Mouse (Mus musculus) hindbrain, embryonic 16.5 days (tissue): ENCODE data around the gene Tvp23a. TPM values are rescaled to one million over a fixed set of nuclear protein-coding genes. Genes with fewer than 3 reads are reported as not detected.
A peak's percentile ranks its signal among the peaks of the same experiment; 100 is the strongest.

Experiments used
- ATAC-seq: fragments of 200-750 bp; cut with Nextera tagmentation; 2 replicates; pipeline ENCODE4 v1.8.0; 2017; ENCODE audit warnings: moderate TSS enrichment, moderate library complexity
- H3K27ac ChIP-seq: fragments of 300-500 bp; sonication (generic); 2 replicates; pipeline ENCODE4 v1.5.1; 2014; ENCODE audit warnings: low read depth, mild to moderate bottlenecking, control low read depth, low read length, moderate library complexity
- H3K27me3 ChIP-seq: fragments of 300-500 bp; sonication (generic); replicated peaks from 2 replicates; pipeline ENCODE4 v1.6.1; 2014; ENCODE audit warnings: low read length; ENCODE audit not compliant: control insufficient read depth, insufficient read depth
- H3K36me3 ChIP-seq: fragments of 300-500 bp; sonication (generic); 2 replicates; pipeline ENCODE4 v1.6.1; 2014; ENCODE audit warnings: mild to moderate bottlenecking, low read length, moderate library complexity, mixed read lengths; ENCODE audit not compliant: control insufficient read depth, insufficient read depth
- H3K4me1 ChIP-seq: fragments of 300-500 bp; sonication (generic); 2 replicates; pipeline ENCODE4 v1.6.1; 2014; ENCODE audit warnings: low read depth, low read length; ENCODE audit not compliant: control insufficient read depth, insufficient read depth
- H3K4me2 ChIP-seq: fragments of 300-500 bp; sonication (generic); 2 replicates; pipeline ENCODE4 v1.6.1; 2014; ENCODE audit warnings: mild to moderate bottlenecking, low read length, control low read depth, moderate library complexity
- H3K4me3 ChIP-seq: fragments of 300-500 bp; sonication (generic); 2 replicates; pipeline ENCODE4 v1.5.1; 2014; ENCODE audit warnings: mild to moderate bottlenecking, low read length, control low read depth, moderate library complexity
- H3K9ac ChIP-seq: fragments of 300-500 bp; sonication (generic); 2 replicates; pipeline ENCODE4 v1.6.1; 2014; ENCODE audit warnings: low read depth, mild to moderate bottlenecking, control low read depth, low read length, moderate library complexity
- H3K9me3 ChIP-seq: fragments of 300-500 bp; sonication (generic); 2 replicates; pipeline ENCODE4 v1.6.1; 2014; ENCODE audit warnings: mild to moderate bottlenecking, low read length, moderate library complexity; ENCODE audit not compliant: control insufficient read depth
- WGBS: fragments of 180-500 bp; shearing (Covaris S2); extraction: QIAGEN DNeasy Blood & Tissue Kit; methylation state at CpG from one replicate; pipeline ENCODE4 v1.1.7; 2014; 5-methylcytosine and 5-hydroxymethylcytosine counted together
- polyA plus RNA-seq: library from polyadenylated mRNA; unstranded; fragments of >200 nt; fragmentation: Nextera tagmentation; extraction: Ambion mirVana; gene quantifications from 2 replicates; pipeline ENCODE4 v1.2.1, GENCODE M21; 2015

Gene Tvp23a
- polyA plus RNA-seq, 1 experiment from 2014 or later: 48.9 TPM

DNA sequence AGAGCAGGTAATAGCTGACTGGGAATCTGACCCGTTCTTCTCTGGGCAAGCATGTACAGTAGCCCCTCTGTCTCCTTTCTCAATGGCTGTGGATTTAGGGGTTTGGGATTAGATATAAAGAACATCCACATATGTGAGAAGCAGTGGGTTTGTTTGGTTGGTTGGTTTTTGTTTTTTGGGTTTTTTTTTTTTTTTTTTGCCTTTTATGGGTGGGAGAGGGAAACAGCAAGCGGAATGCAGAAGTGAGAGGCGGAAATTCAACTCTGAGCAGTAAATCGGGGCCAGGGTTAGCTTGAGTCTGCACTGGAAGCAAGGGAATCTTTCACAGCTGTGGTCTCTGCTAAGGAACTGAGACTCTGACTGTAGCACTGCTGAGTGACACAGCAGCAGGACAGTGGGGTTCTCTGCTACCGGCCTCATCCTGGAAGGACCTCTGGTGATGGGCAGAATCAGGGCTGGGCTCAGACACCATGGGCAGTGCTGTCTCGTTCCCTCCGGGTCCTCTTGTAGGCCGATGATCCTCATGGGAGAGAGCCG, 29.4 kb downstream of the Tvp23a start:
- Histone ChIP-seq H3K9ac (no peak overlapping the region), H3K27me3 (no peaks in the 10 kb centered on the region), H3K4me2 (no peak overlapping the region), H3K36me3 (peaks cover 36% of the 10 kb centered on the region), H3K4me3 (no peak overlapping the region), H3K27ac (no peak overlapping the region), H3K9me3 (no peaks in the 10 kb centered on the region), H3K4me1 (peaks cover under 1% of the 10 kb centered on the region; the same call in 1 of the 2 replicates)
- 97% methylated on average over 9 of the region's 9 CpGs for WGBS
- no peak for ATAC-seq

DNA sequence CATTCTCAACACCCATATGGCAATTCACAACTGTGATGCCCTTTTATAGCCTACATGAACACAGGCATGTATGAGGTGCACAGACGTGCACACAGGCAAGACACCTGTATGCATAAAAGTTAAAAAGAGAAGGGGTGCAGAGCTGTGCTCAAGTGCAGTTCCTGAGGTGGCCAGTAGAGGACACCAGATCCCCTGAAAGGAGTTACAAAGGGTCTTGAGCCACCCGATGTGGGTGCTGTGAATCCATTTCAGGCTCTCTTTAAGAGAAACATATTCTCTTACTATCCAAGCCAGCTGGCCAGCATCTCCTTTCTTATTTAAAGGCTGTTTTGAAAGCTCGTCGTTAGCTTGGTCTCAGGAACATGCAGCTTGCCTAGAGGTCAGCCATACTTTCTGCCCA, 30.3 kb downstream of the Tvp23a start:
- peaks cover 5% of the 10 kb centered on the region; the same call in 1 of the 2 replicates for H3K4me1 ChIP-seq
- WGBS: 91% methylated on average over 4 of the region's 4 CpGs
- no peaks in the 10 kb centered on the region for H3K27me3 ChIP-seq
- H3K9ac ChIP-seq: no peak overlapping the region
- no peaks in the 10 kb centered on the region for H3K9me3 ChIP-seq
- no peak for ATAC-seq
- H3K27ac ChIP-seq: no peak overlapping the region
- H3K4me3 ChIP-seq: no peak overlapping the region
- no peak overlapping the region for H3K4me2 ChIP-seq
- peaks cover 31% of the 10 kb centered on the region for H3K36me3 ChIP-seq

DNA sequence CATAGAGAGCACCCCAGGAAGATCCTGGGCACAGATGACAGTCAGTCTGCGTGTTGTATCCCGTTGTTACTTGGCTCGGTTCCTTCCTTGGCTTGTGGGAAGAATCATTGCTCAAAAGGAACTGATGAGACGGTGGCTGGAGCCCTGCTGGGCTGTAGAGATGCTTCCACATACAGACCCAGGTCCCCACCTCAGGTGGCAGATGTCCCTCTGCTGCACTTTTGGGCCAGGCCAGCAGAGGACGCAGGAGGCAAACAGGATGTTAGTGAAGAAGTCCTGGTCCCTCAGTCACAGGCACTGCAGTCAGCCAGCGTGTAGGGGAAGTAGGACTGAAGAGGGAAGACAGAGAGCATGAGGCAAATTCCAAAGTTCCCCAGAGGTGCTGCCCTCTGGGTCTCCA, 31.2 kb downstream of the Tvp23a start:
- Histone ChIP-seq H3K9ac (no peak overlapping the region), H3K4me2 (no peak overlapping the region), H3K36me3 (peaks cover 23% of the 10 kb centered on the region), H3K27me3 (no peaks in the 10 kb centered on the region), H3K4me3 (no peak overlapping the region), H3K4me1 (peaks cover 9% of the 10 kb centered on the region), H3K9me3 (no peaks in the 10 kb centered on the region), H3K27ac (no peak overlapping the region)
- 61% methylated on average over 6 of the region's 6 CpGs for WGBS
- ATAC-seq: no peak

DNA sequence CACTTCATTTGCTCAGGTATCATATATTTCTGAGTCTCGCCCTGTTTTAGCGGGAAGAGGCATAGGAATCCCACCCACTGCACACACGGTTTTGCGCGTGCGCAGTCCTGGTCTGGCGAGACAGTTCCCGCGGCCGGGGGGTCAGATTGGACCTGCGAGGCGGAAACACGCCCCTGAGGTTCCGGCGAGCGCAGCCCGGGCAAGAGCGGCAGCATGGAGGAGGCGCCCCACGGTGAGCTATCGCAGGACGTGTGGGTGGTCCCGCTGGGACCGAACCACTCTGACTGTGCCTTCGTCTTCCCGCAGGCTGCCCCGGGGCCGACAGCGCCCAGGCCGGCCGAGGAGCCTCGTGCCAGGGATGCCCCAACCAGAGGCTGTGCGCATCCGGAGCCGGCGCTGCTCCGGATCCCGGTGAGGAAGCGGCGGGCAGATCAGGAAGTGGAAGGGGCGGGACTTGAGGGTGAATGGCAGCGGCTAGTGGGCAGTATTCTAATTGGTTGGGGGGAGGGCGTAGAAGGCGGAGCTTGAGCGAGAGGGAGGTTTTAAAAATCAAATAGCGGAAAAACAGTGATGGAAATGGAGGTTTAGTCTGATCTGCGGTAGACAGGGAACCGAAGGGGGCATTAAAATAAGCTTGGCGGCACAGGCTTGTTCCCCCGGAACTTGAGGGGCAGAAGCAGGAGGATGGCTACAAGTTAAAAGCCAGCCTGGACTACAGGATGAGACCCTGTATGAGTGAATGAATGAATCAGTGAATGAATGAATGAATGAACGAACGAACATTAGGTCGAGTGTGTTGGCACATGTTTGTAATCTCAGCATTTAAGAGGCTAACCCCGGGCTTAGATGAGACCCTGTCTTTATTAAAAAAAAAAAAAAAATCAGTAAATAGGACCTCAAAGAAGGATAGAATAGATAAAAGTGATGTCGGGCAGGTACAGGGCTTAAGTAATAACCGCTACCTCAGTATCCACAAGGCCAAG, 35.1 kb downstream of the Tvp23a start, which contains the start of gene Nubp1:
TSS of gene Nubp1 (plus strand) at position 185 of the 983 bp plus-strand sequence.
- Histone ChIP-seq H3K27me3 (peaks cover 5% of the 10 kb centered on the region; the same call in 1 of the 2 replicates), H3K9me3 (0 out of 2 replicates have a peak, but pooled peaks cover 2% of the 10 kb centered on the region), H3K27ac (peak within 1 kb of the TSS; percentile 97), H3K36me3 (peaks cover 4% of the 10 kb centered on the region), H3K4me3 (peak within 1 kb of the TSS; percentile 83), H3K4me2 (peak within 1 kb of the TSS; percentile 59), H3K4me1 (peaks cover 9% of the 10 kb centered on the region), H3K9ac (peak within 1 kb of the TSS; percentile 86)
- WGBS: 2% methylated on average over 55 of the region's 56 CpGs
- peak; percentile 98 for ATAC-seq

DNA sequence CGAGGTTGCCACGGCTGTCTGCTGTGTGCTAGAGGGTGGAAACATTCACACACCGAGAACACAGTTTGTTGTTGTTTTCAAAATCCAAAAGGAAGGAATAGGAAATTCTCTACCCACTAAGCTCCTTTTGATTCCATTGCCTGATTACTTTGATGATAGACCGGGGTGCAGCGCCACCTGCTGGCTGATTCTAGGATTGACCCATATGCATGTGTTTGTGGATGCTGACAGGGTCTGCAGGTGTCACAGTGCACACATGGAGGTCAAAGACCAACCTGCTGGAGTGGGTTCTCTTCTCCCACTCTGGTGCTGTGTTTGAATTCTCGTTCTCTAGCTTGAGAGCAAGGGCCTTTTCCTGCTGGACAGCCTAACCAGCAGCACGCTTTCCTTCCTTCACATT, 48.0 kb downstream of the Tvp23a start:
- Histone ChIP-seq H3K9me3 (no peaks in the 10 kb centered on the region), H3K4me3 (no peak overlapping the region), H3K27me3 (peaks cover 3% of the 10 kb centered on the region; the same call in 1 of the 2 replicates), H3K36me3 (no peaks in the 10 kb centered on the region), H3K9ac (no peak overlapping the region), H3K4me1 (peaks cover 8% of the 10 kb centered on the region), H3K4me2 (no peak overlapping the region), H3K27ac (no peak overlapping the region)
- ATAC-seq: 0 out of 2 replicates have a peak, but pooled peaks have one; percentile 24
- 26% methylated on average over 7 of the region's 7 CpGs for WGBS

DNA sequence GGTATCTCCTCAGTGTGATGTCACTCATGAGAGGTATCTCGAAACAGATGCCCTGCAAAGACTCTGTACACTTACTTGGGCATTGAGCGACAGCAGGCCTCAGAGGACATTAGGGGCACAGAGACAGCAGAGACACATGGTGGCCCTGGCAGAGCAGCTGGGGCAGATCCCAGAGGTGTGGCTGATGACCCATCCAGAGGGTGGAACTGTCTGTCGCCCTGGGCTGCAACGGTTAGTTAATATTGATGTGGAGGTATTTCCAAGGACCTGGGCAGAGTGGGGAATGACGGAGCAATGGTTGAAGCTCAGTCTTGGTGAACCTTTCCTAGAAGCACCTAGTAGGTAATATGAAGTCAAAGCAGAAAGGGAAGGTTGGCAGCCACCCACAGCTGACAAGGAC, 48.4 kb downstream of the Tvp23a start:
- 65% methylated on average over 5 of the region's 5 CpGs for WGBS
- peaks cover 8% of the 10 kb centered on the region for H3K4me1 ChIP-seq
- H3K9ac ChIP-seq: no peak overlapping the region
- no peak for ATAC-seq
- H3K27ac ChIP-seq: no peak overlapping the region
- H3K4me2 ChIP-seq: no peak overlapping the region
- H3K36me3 ChIP-seq: no peaks in the 10 kb centered on the region
- peaks cover 3% of the 10 kb centered on the region; the same call in 1 of the 2 replicates for H3K27me3 ChIP-seq
- H3K4me3 ChIP-seq: no peak overlapping the region
- no peaks in the 10 kb centered on the region for H3K9me3 ChIP-seq

DNA sequence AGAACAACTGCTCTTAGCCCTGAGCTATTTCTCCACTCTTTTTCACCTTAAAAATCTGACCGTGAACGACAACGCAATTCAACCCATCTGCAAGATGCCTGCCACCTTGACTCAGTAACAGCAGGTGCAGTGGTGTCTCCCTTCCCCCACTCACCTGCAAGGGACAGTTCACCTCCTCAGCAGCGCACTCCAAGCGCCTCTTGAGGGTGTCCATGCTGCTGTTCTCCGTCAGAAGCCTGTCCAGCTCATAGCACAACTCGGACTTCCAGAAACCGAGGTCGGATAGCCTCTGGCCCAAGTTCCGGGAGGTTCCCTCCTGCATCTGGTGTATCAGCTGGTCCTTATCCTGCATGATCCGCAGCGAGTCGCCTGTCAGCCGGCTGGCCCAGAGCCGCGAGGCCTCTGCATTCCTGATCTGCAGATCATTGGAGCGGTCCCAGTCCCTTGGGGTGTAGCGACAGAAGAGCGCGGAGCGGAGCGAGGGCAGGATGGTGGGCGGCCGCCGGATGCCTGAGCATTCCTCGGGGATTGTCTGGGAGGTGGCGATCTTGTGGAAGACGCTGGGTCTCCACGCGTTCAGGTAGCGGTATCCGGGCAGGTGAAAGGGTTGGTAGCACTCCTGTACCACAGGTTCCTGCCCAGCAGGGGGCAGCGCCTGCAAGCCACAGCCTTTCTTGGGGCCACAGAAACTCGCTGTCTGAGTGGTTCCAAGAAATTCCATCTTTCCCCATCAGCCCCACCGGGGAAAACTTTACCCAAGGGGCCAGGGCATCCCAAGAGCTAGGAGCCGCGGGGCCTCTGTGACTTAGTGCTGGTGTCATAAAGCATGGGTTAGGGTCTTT, 52.2 kb downstream of the Tvp23a start, which contains the start of gene Tekt5:
TSS of gene Tekt5 (minus strand) at position 792 of the 842 bp plus-strand sequence.
- no peaks in the 10 kb centered on the region for H3K9me3 ChIP-seq
- H3K36me3 ChIP-seq: no peaks in the 10 kb centered on the region
- 8% methylated on average over 37 of the region's 37 CpGs for WGBS
- peak; percentile 84 for ATAC-seq
- H3K27me3 ChIP-seq: peaks cover 3% of the 10 kb centered on the region; the same call in 1 of the 2 replicates
- peak within 1 kb of the TSS; percentile 46 for H3K4me3 ChIP-seq
- peaks cover 8% of the 10 kb centered on the region for H3K4me1 ChIP-seq
- peak within 1 kb of the TSS; percentile 67 for H3K9ac ChIP-seq
- H3K27ac ChIP-seq: peak within 1 kb of the TSS; percentile 45; the same call in 1 of the 2 replicates
- peak within 1 kb of the TSS; percentile 64 for H3K4me2 ChIP-seq

DNA sequence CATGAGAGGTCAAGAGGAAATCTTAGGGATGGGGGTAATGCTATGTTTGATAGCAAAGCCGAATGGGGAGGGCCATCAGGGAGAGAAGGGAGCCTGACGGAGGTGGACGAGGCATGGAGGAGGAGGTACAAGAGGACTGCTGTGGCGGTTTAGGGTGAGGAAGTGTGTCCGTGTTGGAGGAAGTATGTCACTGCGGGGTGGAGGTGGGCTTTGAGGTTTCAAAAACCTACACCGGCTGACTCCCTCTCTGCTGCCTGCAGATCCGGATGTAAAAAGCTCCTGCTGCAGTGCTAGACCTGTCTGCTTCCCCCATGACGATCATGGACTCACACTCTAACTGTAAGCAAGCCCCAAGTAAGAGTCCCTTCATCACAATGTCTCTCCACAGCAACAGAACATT, 54.6 kb downstream of the Tvp23a start:
- H3K27me3 ChIP-seq: peaks cover 3% of the 10 kb centered on the region; the same call in 1 of the 2 replicates
- no peaks in the 10 kb centered on the region for H3K9me3 ChIP-seq
- H3K27ac ChIP-seq: no peak overlapping the region
- H3K4me2 ChIP-seq: no peak overlapping the region
- H3K4me1 ChIP-seq: peaks cover 8% of the 10 kb centered on the region
- no peaks in the 10 kb centered on the region for H3K36me3 ChIP-seq
- no peak overlapping the region for H3K4me3 ChIP-seq
- no peak for ATAC-seq
- 83% methylated on average over 9 of the region's 9 CpGs for WGBS
- H3K9ac ChIP-seq: no peak overlapping the region
